Comparison of ENCODE assay signal across 8 mouse cellular contexts in genomic region chrX:134599922-134600565, GRCm38 (mm10). TPM values are rescaled to one million over a fixed set of nuclear protein-coding genes. Genes with fewer than 3 reads are reported as not detected.
DNase-seq lines count a peak whose midpoint lies in the region; ATAC-seq and TF ChIP-seq lines count a peak whose summit lies in the region.

No protein-coding gene starts in this region.

- peak overlapping the region; percentile 44 for H3K9ac ChIP-seq in kidney, embryonic 15.5 days
- H3K9ac ChIP-seq in hindbrain, postnatal 0 days (replicated peaks; ENCODE audit: low read length) = peak overlapping the region; percentile 50
- H3K9ac ChIP-seq in midbrain, postnatal 0 days (replicated peaks; ENCODE audit: low read length, poor library complexity, severe bottlenecking) = peak overlapping the region; percentile 61

- H3K27me3 ChIP-seq in kidney, embryonic 15.5 days = peaks cover 9% of the 10 kb centered on the region; the same call in 1 of the 2 replicates
- H3K27me3 ChIP-seq in hindbrain, postnatal 0 days (ENCODE audit: insufficient read depth, low read length) = no peaks in the 10 kb centered on the region
- H3K27me3 ChIP-seq in midbrain, postnatal 0 days (ENCODE audit: insufficient read depth, low read length) = no peaks in the 10 kb centered on the region

- no peaks in the 10 kb centered on the region for H3K36me3 ChIP-seq in kidney, embryonic 15.5 days
- no peaks in the 10 kb centered on the region for H3K36me3 ChIP-seq in hindbrain, postnatal 0 days (ENCODE audit: insufficient read depth, low read length)
- H3K36me3 ChIP-seq in midbrain, postnatal 0 days (ENCODE audit: insufficient read depth, low read length) = no peaks in the 10 kb centered on the region

- WGBS in kidney, embryonic 15.5 days = 23% methylated on average over 10 of the region's 10 CpGs
- WGBS in hindbrain, postnatal 0 days = 41% methylated on average over 10 of the region's 10 CpGs
- 28% methylated on average over 10 of the region's 10 CpGs for WGBS in midbrain, postnatal 0 days

- TF ChIP-seq CTCF in hindbrain, postnatal 0 days (IDR thresholded peaks at IDR 0.05; ENCODE audit: low read depth) = no peak
- TF ChIP-seq CTCF in midbrain, postnatal 0 days (IDR thresholded peaks at IDR 0.05) = no peak

- peak overlapping the region; percentile 58 for H3K4me3 ChIP-seq in kidney, embryonic 15.5 days (replicated peaks)
- peak overlapping the region; percentile 74 for H3K4me3 ChIP-seq in brown adipose tissue, adult 24 weeks (ENCODE audit: insufficient read depth, low read depth, low read length)
- H3K4me3 ChIP-seq in hindbrain, postnatal 0 days (ENCODE audit: low read length) = peak overlapping the region; percentile 50
- peak overlapping the region; percentile 49 for H3K4me3 ChIP-seq in midbrain, postnatal 0 days (ENCODE audit: low read depth, low read length)

- no peak for DNase-seq in kidney, postnatal 14 days
- DNase-seq in hindbrain, postnatal 0 days (ENCODE audit: low spot score) = peak; percentile 3
- no peak for DNase-seq in midbrain, postnatal 0 days (ENCODE audit: low spot score)
- DNase-seq in c-Kit-positive CD71-positive TER-119-positive erythroid progenitor cells, embryonic 14.5 days (ENCODE audit: low spot score) = no peak
- DNase-seq in cerebellum, postnatal 36 days = no peak
- no peak for DNase-seq in adrenal gland, adult 8-10 months

- H3K9me3 ChIP-seq in kidney, embryonic 15.5 days (replicated peaks) = no peaks in the 10 kb centered on the region
- H3K9me3 ChIP-seq in hindbrain, postnatal 0 days (ENCODE audit: low read length) = no peaks in the 10 kb centered on the region
- H3K9me3 ChIP-seq in midbrain, postnatal 0 days (ENCODE audit: low read length) = no peaks in the 10 kb centered on the region

- peak overlapping the region; percentile 76 for H3K27ac ChIP-seq in kidney, embryonic 15.5 days
- no peak overlapping the region for H3K27ac ChIP-seq in brown adipose tissue, adult 24 weeks (replicated peaks; ENCODE audit: low read depth, low read length)
- peak overlapping the region; percentile 77 for H3K27ac ChIP-seq in hindbrain, postnatal 0 days
- peak overlapping the region; percentile 74 for H3K27ac ChIP-seq in midbrain, postnatal 0 days (ENCODE audit: low read depth, low read length)

- H3K4me2 ChIP-seq in kidney, embryonic 15.5 days = peak overlapping the region; percentile 63
- peak overlapping the region; percentile 60 for H3K4me2 ChIP-seq in hindbrain, postnatal 0 days (ENCODE audit: low read depth, low read length)
- H3K4me2 ChIP-seq in midbrain, postnatal 0 days (ENCODE audit: low read depth, low read length, poor library complexity, severe bottlenecking) = peak overlapping the region; percentile 45

- peaks cover 6% of the 10 kb centered on the region; the same call in 1 of the 2 replicates for H3K4me1 ChIP-seq in kidney, embryonic 15.5 days
- H3K4me1 ChIP-seq in brown adipose tissue, adult 24 weeks (ENCODE audit: control insufficient read depth, insufficient read depth, insufficient read length, low read length) = no peaks in the 10 kb centered on the region
- H3K4me1 ChIP-seq in hindbrain, postnatal 0 days (ENCODE audit: insufficient read depth, low read length) = no peaks in the 10 kb centered on the region
- H3K4me1 ChIP-seq in midbrain, postnatal 0 days (ENCODE audit: insufficient read depth, low read length) = no peaks in the 10 kb centered on the region

- ATAC-seq in kidney, embryonic 15.5 days (replicated peaks; ENCODE audit: low FRiP score) = no peak
- ATAC-seq in hindbrain, postnatal 0 days = no peak
- ATAC-seq in midbrain, postnatal 0 days (ENCODE audit: low FRiP score) = no peak

RNA-seq across cellular contexts. Expression of gene Gla, which starts 0.9 kb away (rescaled TPM):
- polyA plus RNA-seq in kidney, embryonic 15.5 days (2015; fragmentation: Nextera tagmentation; extraction: Ambion mirVana) = 5.7 TPM in 2 replicates
- 3.0 and 5.2 TPM in 2 replicates for polyA plus RNA-seq in brown adipose tissue, adult 24 weeks (2012; ENCODE audit: insufficient read depth, insufficient read length, missing spikeins)
- total RNA-seq in hindbrain, postnatal 0 days (2014; rRNA removed) = 3.9 and 6.0 TPM in 2 replicates
- polyA plus RNA-seq in hindbrain, postnatal 0 days (2015; fragmentation: Nextera tagmentation; extraction: Ambion mirVana) = 4.8 TPM in 2 replicates
- total RNA-seq in midbrain, postnatal 0 days (2014; rRNA removed) = 5.0 and 7.6 TPM in 2 replicates
- 4.6 and 5.1 TPM in 2 replicates for polyA plus RNA-seq in midbrain, postnatal 0 days (2015; fragmentation: Nextera tagmentation; extraction: Ambion mirVana)
- 10 to 100 TPM; 13.5 to 20.7 (median 14.0) TPM for total RNA-seq in adrenal gland, adult 8-10 months (2022)

RNA-seq across cellular contexts. Expression of gene Hnrnph2, which starts 0.9 kb away (rescaled TPM):
- 159 and 167 TPM in 2 replicates for polyA plus RNA-seq in kidney, embryonic 15.5 days (2015; fragmentation: Nextera tagmentation; extraction: Ambion mirVana)
- 44.5 and 46.4 TPM in 2 replicates for polyA plus RNA-seq in brown adipose tissue, adult 24 weeks (2012; ENCODE audit: insufficient read depth, insufficient read length, missing spikeins)
- 35.9 and 39.5 TPM in 2 replicates for total RNA-seq in hindbrain, postnatal 0 days (2014; rRNA removed)
- polyA plus RNA-seq in hindbrain, postnatal 0 days (2015; fragmentation: Nextera tagmentation; extraction: Ambion mirVana) = 131 and 134 TPM in 2 replicates
- 42.4 and 48.6 TPM in 2 replicates for total RNA-seq in midbrain, postnatal 0 days (2014; rRNA removed)
- 109 and 116 TPM in 2 replicates for polyA plus RNA-seq in midbrain, postnatal 0 days (2015; fragmentation: Nextera tagmentation; extraction: Ambion mirVana)
- 100 to 1,000 TPM in 3 of 4 experiments, 10 to 100 TPM in 1; 97.9 to 112 (median 105) TPM for total RNA-seq in adrenal gland, adult 8-10 months (2022)

RNA-seq across cellular contexts. Expression of gene Rpl36a, which starts 14.6 kb away (rescaled TPM):
- 426 and 524 TPM in 2 replicates for polyA plus RNA-seq in kidney, embryonic 15.5 days (2015; fragmentation: Nextera tagmentation; extraction: Ambion mirVana)
- 283 and 306 TPM in 2 replicates for polyA plus RNA-seq in brown adipose tissue, adult 24 weeks (2012; ENCODE audit: insufficient read depth, insufficient read length, missing spikeins)
- total RNA-seq in hindbrain, postnatal 0 days (2014; rRNA removed) = 166 and 269 TPM in 2 replicates
- polyA plus RNA-seq in hindbrain, postnatal 0 days (2015; fragmentation: Nextera tagmentation; extraction: Ambion mirVana) = 202 and 203 TPM in 2 replicates
- 299 and 311 TPM in 2 replicates for total RNA-seq in midbrain, postnatal 0 days (2014; rRNA removed)
- 156 and 169 TPM in 2 replicates for polyA plus RNA-seq in midbrain, postnatal 0 days (2015; fragmentation: Nextera tagmentation; extraction: Ambion mirVana)
- total RNA-seq in adrenal gland, adult 8-10 months (2022) = 100 to 1,000 TPM; 153 to 265 (median 202) TPM

RNA-seq across cellular contexts. Expression of gene Btk, which starts 16.7 kb away (rescaled TPM):
- 1.1 TPM in 2 replicates for polyA plus RNA-seq in kidney, embryonic 15.5 days (2015; fragmentation: Nextera tagmentation; extraction: Ambion mirVana)
- polyA plus RNA-seq in brown adipose tissue, adult 24 weeks (2012; ENCODE audit: insufficient read depth, insufficient read length, missing spikeins) = 0.79 and 1.4 TPM in 2 replicates
- total RNA-seq in hindbrain, postnatal 0 days (2014; rRNA removed) = 0.18 and 0.89 TPM in 2 replicates
- polyA plus RNA-seq in hindbrain, postnatal 0 days (2015; fragmentation: Nextera tagmentation; extraction: Ambion mirVana) = 0.44 and 0.76 TPM in 2 replicates
- 0.27 and 0.52 TPM in 2 replicates for total RNA-seq in midbrain, postnatal 0 days (2014; rRNA removed)
- 0.48 and 0.56 TPM in 2 replicates for polyA plus RNA-seq in midbrain, postnatal 0 days (2015; fragmentation: Nextera tagmentation; extraction: Ambion mirVana)
- 1 to 10 TPM; 1.5 to 3.4 (median 1.8) TPM for total RNA-seq in adrenal gland, adult 8-10 months (2022)

RNA-seq across cellular contexts. Expression of gene Timm8a1, which starts 58.4 kb away (rescaled TPM):
- polyA plus RNA-seq in kidney, embryonic 15.5 days (2015; fragmentation: Nextera tagmentation; extraction: Ambion mirVana) = 85.7 and 94.1 TPM in 2 replicates
- polyA plus RNA-seq in brown adipose tissue, adult 24 weeks (2012; ENCODE audit: insufficient read depth, insufficient read length, missing spikeins) = 54.9 and 72.7 TPM in 2 replicates
- 6.8 and 7.6 TPM in 2 replicates for total RNA-seq in hindbrain, postnatal 0 days (2014; rRNA removed)
- 47.0 and 48.2 TPM in 2 replicates for polyA plus RNA-seq in hindbrain, postnatal 0 days (2015; fragmentation: Nextera tagmentation; extraction: Ambion mirVana)
- total RNA-seq in midbrain, postnatal 0 days (2014; rRNA removed) = 5.3 and 11.7 TPM in 2 replicates
- 35.2 and 37.4 TPM in 2 replicates for polyA plus RNA-seq in midbrain, postnatal 0 days (2015; fragmentation: Nextera tagmentation; extraction: Ambion mirVana)
- total RNA-seq in adrenal gland, adult 8-10 months (2022) = 10 to 100 TPM; 21.2 to 35.3 (median 30.4) TPM
